Comparison of ENCODE assay signal across 22 mouse cellular contexts in the genomic region with DNA sequence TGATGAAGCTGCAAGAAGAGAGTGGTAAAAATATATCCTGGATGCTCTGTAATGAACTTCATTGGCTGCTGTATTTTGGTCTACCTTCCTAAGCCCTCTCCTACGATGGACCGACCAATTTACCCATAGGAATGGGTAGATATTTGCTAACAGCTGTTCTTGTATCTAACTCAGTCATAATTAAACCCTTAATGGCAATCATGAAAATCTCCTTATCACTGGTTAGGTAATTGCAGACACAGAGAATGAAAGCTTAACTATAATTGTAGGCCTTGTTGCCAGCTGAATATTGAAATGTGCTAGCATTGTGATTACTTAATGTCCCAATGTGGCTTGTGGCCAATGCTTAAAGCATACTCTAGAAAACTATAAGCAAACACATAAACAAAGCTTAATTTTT.
"Had no signal": no experiment of that assay in that cellular context is flagged by ENCODE, and none has a peak within 500 bp of the region (broad histone marks: within the 10 kb centered on the region; RNA-seq: fewer than 3 reads in every experiment).

No protein-coding gene starts in this region.

- H3K9me3 ChIP-seq: liver, embryonic 15.5 days; lung, embryonic 15.5 days; megakaryocyte, embryonic 14.5 days; midbrain, embryonic 10.5 days; midbrain, embryonic 12.5 days; midbrain, embryonic 15.5 days; neural tube, embryonic 12.5 days had no signal

- DNase-seq: liver, postnatal 0 days; lung, adult 2 months; lung, postnatal 14 days; lung, postnatal 36 days; retina, postnatal 1 day; right cerebral cortex, adult 18-20 months; right cerebral cortex, postnatal 25 days; right cerebral cortex, postnatal 4 days; spleen, adult 18-20 months; thymus, adult 18-20 months; thymus, postnatal 14 days; thymus, postnatal 36 days had no signal

- H3K4me2 ChIP-seq: liver, embryonic 15.5 days; lung, embryonic 15.5 days; midbrain, embryonic 12.5 days; midbrain, embryonic 15.5 days; neural tube, embryonic 12.5 days had no signal

- H3K4me1 ChIP-seq: liver, embryonic 15.5 days; lung, embryonic 15.5 days; megakaryocyte, embryonic 14.5 days; midbrain, embryonic 10.5 days; midbrain, embryonic 12.5 days; midbrain, embryonic 15.5 days; neural tube, embryonic 12.5 days had no signal

- ATAC-seq: liver, postnatal 0 days; lung, postnatal 0 days; midbrain, embryonic 15.5 days had no signal

- H3K27ac ChIP-seq: liver, embryonic 15.5 days; lung, embryonic 15.5 days; macrophage; midbrain, embryonic 10.5 days; midbrain, embryonic 12.5 days; midbrain, embryonic 15.5 days; neural tube, embryonic 12.5 days had no signal

- H3K9ac ChIP-seq: liver, embryonic 15.5 days; liver, postnatal 0 days; lung, embryonic 15.5 days; midbrain, embryonic 12.5 days; midbrain, embryonic 15.5 days; neural tube, embryonic 12.5 days had no signal

- H3K4me3 ChIP-seq: liver, embryonic 15.5 days; lung, embryonic 15.5 days; megakaryocyte, embryonic 14.5 days; midbrain, embryonic 10.5 days; midbrain, embryonic 12.5 days; midbrain, embryonic 15.5 days; myocyte; neural tube, embryonic 12.5 days had no signal

- H3K27me3 ChIP-seq: liver, embryonic 15.5 days; lung, embryonic 15.5 days; megakaryocyte, embryonic 14.5 days; midbrain, embryonic 12.5 days; midbrain, embryonic 15.5 days; neural tube, embryonic 12.5 days had no signal

- H3K36me3 ChIP-seq: liver, embryonic 15.5 days; lung, embryonic 15.5 days; midbrain, embryonic 10.5 days; midbrain, embryonic 12.5 days; midbrain, embryonic 15.5 days; neural tube, embryonic 12.5 days had no signal
